Mouse (Mus musculus): ENCODE data around the gene Tfip11.
A peak's percentile ranks its signal among the peaks of the same experiment; 100 is the strongest.
"Not testable (repeated sequence)": the region's sequence is repeated elsewhere in the genome, so short reads cannot be mapped to it uniquely, and the experiment has no call there.

Tfip11 gene

GRCm38 (mm10) chr5:112289819-112290535 lies 36.2 kb upstream of the Tfip11 start:
- DNase-seq (ENCODE audit: low spot score in 2 of 2), result no peak

GRCm38 (mm10) chr5:112290536-112290880 lies 35.6 kb upstream of the Tfip11 start:
- DNase-seq (ENCODE audit: low spot score in 2 of 2), result no peak

- no peak for DNase-seq (ENCODE audit: low spot score in 2 of 2)
Measured at GRCm38 (mm10) chr5:112291866-112292265, 34.3 kb upstream of the Tfip11 start.

- no peak for DNase-seq (ENCODE audit: low spot score in 2 of 2)
Measured at GRCm38 (mm10) chr5:112292343-112292980, 33.7 kb upstream of the Tfip11 start.

- no peak for DNase-seq (ENCODE audit: low spot score in 2 of 2)
Measured at GRCm38 (mm10) chr5:112293800-112294199, 32.4 kb upstream of the Tfip11 start.

- no peak for DNase-seq (ENCODE audit: low spot score in 2 of 2)
Measured at GRCm38 (mm10) chr5:112294696-112295095, 31.5 kb upstream of the Tfip11 start.

GRCm38 (mm10) chr5:112295162-112295561 lies 31.0 kb upstream of the Tfip11 start:
- DNase-seq (ENCODE audit: low spot score in 2 of 2), result no peak

GRCm38 (mm10) chr5:112295564-112295963 lies 30.6 kb upstream of the Tfip11 start:
- no peak for DNase-seq (ENCODE audit: low spot score in 2 of 2)

GRCm38 (mm10) chr5:112296404-112297181 lies 29.6 kb upstream of the Tfip11 start:
- DNase-seq (ENCODE audit: low spot score in 2 of 2), result peak in 1 of 2 experiments; percentile 60

GRCm38 (mm10) chr5:112297257-112297656 lies 28.9 kb upstream of the Tfip11 start:
- DNase-seq (ENCODE audit: low spot score in 2 of 2), result no peak

- DNase-seq (ENCODE audit: low spot score in 2 of 2), result no peak
Measured at GRCm38 (mm10) chr5:112298226-112298988, 27.8 kb upstream of the Tfip11 start.

GRCm38 (mm10) chr5:112299399-112299798 lies 26.8 kb upstream of the Tfip11 start:
- no peak for DNase-seq (ENCODE audit: low spot score in 2 of 2)

GRCm38 (mm10) chr5:112300112-112300511 lies 26.0 kb upstream of the Tfip11 start:
- no peak for DNase-seq (ENCODE audit: low spot score in 2 of 2)

GRCm38 (mm10) chr5:112300721-112301308 lies 25.3 kb upstream of the Tfip11 start:
- no peak for DNase-seq (ENCODE audit: low spot score in 2 of 2)

- DNase-seq (ENCODE audit: low spot score in 2 of 2), result no peak
Measured at GRCm38 (mm10) chr5:112301694-112302093, 24.5 kb upstream of the Tfip11 start.

GRCm38 (mm10) chr5:112302310-112302709 lies 23.8 kb upstream of the Tfip11 start:
- DNase-seq (ENCODE audit: low spot score in 2 of 2), result no peak

GRCm38 (mm10) chr5:112305842-112306241 lies 20.3 kb upstream of the Tfip11 start:
- no peak for DNase-seq (ENCODE audit: low spot score in 2 of 2)

- no peak for DNase-seq (ENCODE audit: low spot score in 2 of 2)
Measured at GRCm38 (mm10) chr5:112313222-112313885, 12.8 kb upstream of the Tfip11 start.

GRCm38 (mm10) chr5:112316468-112316867 lies 9.7 kb upstream of the Tfip11 start:
- no peak for DNase-seq (ENCODE audit: low spot score in 2 of 2)

- DNase-seq (ENCODE audit: low spot score in 2 of 2), result no peak
Measured at GRCm38 (mm10) chr5:112317328-112317727, 8.8 kb upstream of the Tfip11 start.

GRCm38 (mm10) chr5:112319343-112319742 lies 6.8 kb upstream of the Tfip11 start:
- not testable (repeated sequence) for DNase-seq (ENCODE audit: low spot score in 2 of 2)

Data from spleen, postnatal 4 days (tissue).